ENCODE assay signal across 23 mouse cellular contexts in the genomic region with DNA sequence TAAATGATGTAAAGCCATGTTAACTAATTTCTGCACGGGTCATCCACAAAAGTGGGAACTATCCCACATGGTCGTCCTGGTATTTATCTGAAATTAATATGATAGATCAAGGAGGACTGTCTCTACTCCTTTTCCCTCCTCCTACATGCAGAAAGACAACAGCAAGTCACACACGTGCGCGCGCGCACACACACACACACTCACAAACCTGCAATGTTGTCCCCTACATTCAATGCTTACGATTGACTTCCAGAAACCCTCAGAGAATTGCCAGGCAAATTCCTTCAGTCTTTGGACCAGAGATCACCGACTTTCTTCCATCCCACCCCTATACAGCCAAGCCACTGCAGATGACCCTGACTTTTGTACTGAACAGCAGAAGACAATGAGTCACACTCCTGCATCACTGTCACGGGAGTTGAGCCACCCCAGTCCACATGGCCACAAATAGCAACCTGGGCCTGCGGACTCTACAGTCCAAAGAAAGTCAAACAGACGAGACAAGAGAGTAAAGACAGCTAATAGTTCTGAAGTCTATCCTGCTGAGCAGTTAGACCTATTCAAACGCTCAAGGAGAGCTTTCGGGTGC.
A peak's percentile ranks its signal among the peaks of the same experiment; 100 is the strongest.
DNase-seq lines count a peak whose midpoint lies in the region; TF ChIP-seq lines count a peak whose summit lies in the region.
"Had no signal": no experiment of that assay in that cellular context is flagged by ENCODE, and none has a peak within 500 bp of the region (broad histone marks: within the 10 kb centered on the region; RNA-seq: fewer than 3 reads in every experiment).

No protein-coding gene starts in this region.

- TF ChIP-seq POLR2A in CH12.LX (IDR thresholded peaks at IDR 0.05; ENCODE audit: low read depth, low read length), result no peak; the same call in 1 of the 2 replicates
- no peak for TF ChIP-seq POLR2A in bone marrow macrophage, adult 2 months (IDR thresholded peaks at IDR 0.05; ENCODE audit: borderline replicate concordance, low read depth, low read length)

- H3K4me1 ChIP-seq in heart, embryonic 10.5 days, result peaks cover 46% of the 10 kb centered on the region
- H3K4me1 ChIP-seq in CH12.LX (ENCODE audit: control insufficient read depth in 1 of 2, insufficient read depth in 2 of 2), result peaks cover 34 to 81% of the 10 kb centered on the region in 2 experiments
- peaks cover 61% of the 10 kb centered on the region for H3K4me1 ChIP-seq in bone marrow macrophage, adult 2 months (ENCODE audit: control insufficient read depth, insufficient read depth, low read length)
- peaks cover 55% of the 10 kb centered on the region for H3K4me1 ChIP-seq in limb, embryonic 10.5 days
- peaks cover 39% of the 10 kb centered on the region for H3K4me1 ChIP-seq in hindbrain, embryonic 10.5 days (replicated peaks)

- H3K9me3 ChIP-seq in heart, embryonic 10.5 days, result peaks cover 3% of the 10 kb centered on the region; the same call in 1 of the 2 replicates
- H3K9me3 ChIP-seq in CH12.LX (replicated peaks; ENCODE audit: low read length), result peaks cover 26% of the 10 kb centered on the region
- no peaks in the 10 kb centered on the region for H3K9me3 ChIP-seq in limb, embryonic 10.5 days (replicated peaks)
- H3K9me3 ChIP-seq in hindbrain, embryonic 10.5 days, result 0 out of 2 replicates have a peak, but pooled peaks cover 4% of the 10 kb centered on the region
- H3K9me3 ChIP-seq: heart, embryonic 13.5 days; midbrain, embryonic 10.5 days; midbrain, embryonic 15.5 days had no signal

- H3K27ac ChIP-seq in heart, embryonic 10.5 days, result peak overlapping the region; percentile 36; the same call in 1 of the 2 replicates
- H3K27ac ChIP-seq in CH12.LX (ENCODE audit: insufficient read depth, low read depth), result peak overlapping the region; percentile 77
- peak overlapping the region; percentile 87 for H3K27ac ChIP-seq in bone marrow macrophage, adult 2 months (ENCODE audit: insufficient read depth, low read depth, low read length)
- no peak overlapping the region for H3K27ac ChIP-seq in limb, embryonic 10.5 days
- no peak overlapping the region for H3K27ac ChIP-seq in hindbrain, embryonic 10.5 days
- H3K27ac ChIP-seq: heart, embryonic 13.5 days; limb, embryonic 12.5 days; midbrain, embryonic 10.5 days; midbrain, embryonic 15.5 days had no signal

- 82% methylated on average over 14 of the region's 14 CpGs for WGBS in heart, embryonic 10.5 days
- 93% methylated on average over 14 of the region's 14 CpGs for WGBS in limb, embryonic 10.5 days
- WGBS in hindbrain, embryonic 10.5 days, result 91% methylated on average over 14 of the region's 14 CpGs

- H3K4me2 ChIP-seq in CH12.LX (ENCODE audit: insufficient read depth, low read depth, poor library complexity, severe bottlenecking), result peak overlapping the region; percentile 79
- H3K4me2 ChIP-seq: heart, embryonic 13.5 days; limb, embryonic 12.5 days; liver, embryonic 11.5 days; midbrain, embryonic 15.5 days had no signal

- no peak overlapping the region for H3K4me3 ChIP-seq in heart, embryonic 10.5 days
- peak overlapping the region; percentile 23 to 38 (median 33) for H3K4me3 ChIP-seq in CH12.LX (replicated peaks in 1 of 3; ENCODE audit: low read depth in 2 of 3, low read length in 2 of 3, poor library complexity in 1 of 3)
- peak overlapping the region; percentile 45 for H3K4me3 ChIP-seq in bone marrow macrophage, adult 2 months (ENCODE audit: insufficient read depth, low read length)
- H3K4me3 ChIP-seq in limb, embryonic 10.5 days, result no peak overlapping the region
- H3K4me3 ChIP-seq in hindbrain, embryonic 10.5 days, result no peak overlapping the region
- H3K4me3 ChIP-seq: erythroblast, embryonic 14.5 days; heart, embryonic 13.5 days; limb, embryonic 12.5 days; midbrain, embryonic 10.5 days; midbrain, embryonic 15.5 days had no signal

- in situ Hi-C loops in CH12.LX (cut with MboI; ENCODE audit: low pct_ligation_motif_present, low pct_unique_long_range_greater_than_20kb, low sequenced_read_pairs), result no loop called here

- no peak for TF ChIP-seq EP300 in CH12.LX (IDR thresholded peaks at IDR 0.05; ENCODE audit: low read length)

- dilution Hi-C loops in CH12.LX (cut with MboI; ENCODE audit: extremely low pct_ligation_motif_present, extremely low pct_unique_long_range_greater_than_20kb, low sequenced_read_pairs), result no loop called here

- peak overlapping the region; percentile 43 for H3K9ac ChIP-seq in CH12.LX (ENCODE audit: insufficient read depth, low read depth)
- H3K9ac ChIP-seq: forebrain, postnatal 0 days; heart, embryonic 13.5 days; limb, embryonic 12.5 days; liver, postnatal 0 days; midbrain, embryonic 15.5 days had no signal

- 0 out of 2 replicates have a peak, but pooled peaks cover 4% of the 10 kb centered on the region for H3K36me3 ChIP-seq in heart, embryonic 10.5 days
- peaks cover 0 to 5% of the 10 kb centered on the region in 2 experiments for H3K36me3 ChIP-seq in CH12.LX (replicated peaks in 1 of 2; ENCODE audit: control insufficient read depth in 1 of 2, insufficient read depth in 1 of 2, low read length in 1 of 2)
- no peaks in the 10 kb centered on the region for H3K36me3 ChIP-seq in limb, embryonic 10.5 days
- H3K36me3 ChIP-seq in hindbrain, embryonic 10.5 days, result no peaks in the 10 kb centered on the region
- H3K36me3 ChIP-seq: heart, embryonic 13.5 days; limb, embryonic 12.5 days had no signal

- no peak for TF ChIP-seq CTCF in CH12.LX (conservative IDR thresholded peaks at IDR 0.05 in 1 of 2, IDR thresholded peaks at IDR 0.05 in 1 of 2; ENCODE audit: low read depth in 2 of 2, low read length in 2 of 2)
- TF ChIP-seq CTCF in bone marrow macrophage, adult 2 months (IDR thresholded peaks at IDR 0.05; ENCODE audit: low read depth, low read length), result no peak

- H3K79me2 ChIP-seq in CH12.LX (replicated peaks; ENCODE audit: control insufficient read depth, extremely low read depth, insufficient read depth, poor library complexity, severe bottlenecking), result no peaks in the 10 kb centered on the region

- TF ChIP-seq RAD21 in CH12.LX (IDR thresholded peaks at IDR 0.05; ENCODE audit: low read depth, low read length), result no peak

- DNase-seq in heart, embryonic 10.5 days (ENCODE audit: low spot score), result no peak
- no peak for DNase-seq in heart, adult 8-10 months (ENCODE audit: low spot score)
- no peak for DNase-seq in CH12.LX (ENCODE audit: extremely low read depth)
- peak; percentile 77 for DNase-seq in adrenal gland, adult 8-10 months
- no peak for DNase-seq in limb, embryonic 10.5 days (ENCODE audit: low spot score)
- no peak for DNase-seq in hindbrain, embryonic 10.5 days (ENCODE audit: low spot score)
- no peak for DNase-seq in cerebellum, adult 9-10 months
- DNase-seq: cerebellum, adult 11 months; cerebellum, postnatal 10 days; forebrain, postnatal 0 days; gastrocnemius, postnatal 10 days; kidney, postnatal 14 days; liver, postnatal 0 days; lung, postnatal 4 days; right cerebral cortex, adult 18-20 months; thymus, postnatal 4 days had no signal

- no peaks in the 10 kb centered on the region for H3K27me3 ChIP-seq in heart, embryonic 10.5 days (ENCODE audit: insufficient read depth, poor library complexity, severe bottlenecking)
- H3K27me3 ChIP-seq in CH12.LX (replicated peaks), result no peaks in the 10 kb centered on the region
- no peaks in the 10 kb centered on the region for H3K27me3 ChIP-seq in limb, embryonic 10.5 days (ENCODE audit: low read depth, poor library complexity, severe bottlenecking)
- no peaks in the 10 kb centered on the region for H3K27me3 ChIP-seq in hindbrain, embryonic 10.5 days (ENCODE audit: insufficient read depth, poor library complexity, severe bottlenecking)
- H3K27me3 ChIP-seq: heart, embryonic 13.5 days; limb, embryonic 12.5 days; midbrain, embryonic 15.5 days had no signal

TF ChIP-seq in CH12.LX, 34 proteins besides CTCF, POLR2A, EP300 and RAD21:
- 0 out of 2 replicates have a peak, but pooled peaks have one; percentile 34 for TF ChIP-seq TBP (conservative IDR thresholded peaks at IDR 0.05; ENCODE audit: low read depth, low read length)
- TF ChIP-seq ZKSCAN1 (IDR thresholded peaks at IDR 0.05; ENCODE audit: borderline replicate concordance, low read depth, low read length), result no peak
- TF ChIP-seq NRF1 (IDR thresholded peaks at IDR 0.05; ENCODE audit: low read depth, low read length), result peak; percentile 55; the same call in 1 of the 2 replicates
- TF ChIP-seq MXI1 (IDR thresholded peaks at IDR 0.05; ENCODE audit: low read depth, low read length), result peak; percentile 68; the same call in 1 of the 2 replicates
- no peak for TF ChIP-seq E2F4 (IDR thresholded peaks at IDR 0.05; ENCODE audit: insufficient replicate concordance, low read depth, low read length)
- peak; percentile 74; the same call in 1 of the 2 replicates for TF ChIP-seq BHLHE40 (IDR thresholded peaks at IDR 0.05; ENCODE audit: low read depth, low read length)
- TF ChIP-seq MAX (IDR thresholded peaks at IDR 0.05; ENCODE audit: low read length), result no peak

Comparison
In these comparisons a context has a peak if more than half of its experiments do, and no peak if none do; other contexts are left out.
1. H3K27ac ChIP-seq: peak in heart, embryonic 10.5 days (single experiment), CH12.LX (single experiment) and bone marrow macrophage, adult 2 months (single experiment); none in limb, embryonic 10.5 days (single experiment) and hindbrain, embryonic 10.5 days (single experiment).
2. H3K4me3 ChIP-seq: peak in CH12.LX (3 of 3) and bone marrow macrophage, adult 2 months (single experiment); none in heart, embryonic 10.5 days (single experiment), limb, embryonic 10.5 days (single experiment) and hindbrain, embryonic 10.5 days (single experiment).